Mouse (Mus musculus) CH12.LX (cell line): ENCODE measurements around the gene Mfap2. TPM values are rescaled to one million over a fixed set of nuclear protein-coding genes. Genes with fewer than 3 reads are reported as not detected.

Source experiments
- DNase-seq: peaks from one replicate; pipeline ENCODE4 v3.0.0-alpha.2; 2013; ENCODE audit errors: extremely low read depth
- H3K27ac ChIP-seq: 2 replicates; pipeline ENCODE4 v1.5.1; 2012; ENCODE audit warnings: low read depth, mild to moderate bottlenecking, control low read depth, moderate library complexity; ENCODE audit not compliant: insufficient read depth
- H3K27me3 ChIP-seq: replicated peaks from 2 replicates; pipeline ENCODE3; 2012; ENCODE audit warnings: inconsistent platforms
- H3K36me3 ChIP-seq, 2 experiments: replicated peaks in 1 of 2; 2 replicates each; pipeline versions ENCODE3 to v1.6.1; 2012; ENCODE audit warnings: inconsistent platforms in 1 of 2, low read length in 1 of 2, mild to moderate bottlenecking in 1 of 2, mixed read lengths in 1 of 2, moderate library complexity in 1 of 2; ENCODE audit not compliant: control insufficient read depth in 1 of 2, insufficient read depth in 1 of 2
- H3K4me1 ChIP-seq, 2 experiments: 2 replicates each; pipeline ENCODE4 v1.6.1; 2012; ENCODE audit warnings: inconsistent platforms in 1 of 2, moderate library complexity in 1 of 2; ENCODE audit not compliant: insufficient read depth in 2 of 2, control insufficient read depth in 1 of 2
- H3K4me2 ChIP-seq: 2 replicates; pipeline ENCODE4 v1.6.1; 2012; ENCODE audit warnings: low read depth, mild to moderate bottlenecking, control low read depth; ENCODE audit not compliant: poor library complexity, insufficient read depth, severe bottlenecking
- H3K4me3 ChIP-seq, 3 experiments: fragments of 150-350 bp in 1 of 3; sonication (generic) in 1 of 3; replicated peaks in 1 of 3; 2 replicates each; pipeline versions ENCODE3 to v1.5.1; 2011 to 2012; ENCODE audit warnings: low read depth in 2 of 3, low read length in 2 of 3, mild to moderate bottlenecking in 2 of 3, moderate library complexity in 2 of 3, control low read depth in 1 of 3, improper control_type of control experiment in 1 of 3, inconsistent platforms in 1 of 3, mixed read lengths in 1 of 3; ENCODE audit not compliant: poor library complexity in 1 of 3
- H3K79me2 ChIP-seq: replicated peaks from 2 replicates; pipeline ENCODE4 v1.6.1; 2012; ENCODE audit warnings: mild to moderate bottlenecking, moderate library complexity; ENCODE audit not compliant: control insufficient read depth, poor library complexity, insufficient read depth, severe bottlenecking; ENCODE audit errors: extremely low read depth
- H3K9ac ChIP-seq: 2 replicates; pipeline ENCODE4 v1.6.1; 2012; ENCODE audit warnings: low read depth, mild to moderate bottlenecking, control low read depth, moderate library complexity; ENCODE audit not compliant: insufficient read depth
- H3K9me3 ChIP-seq: replicated peaks from 2 replicates; pipeline ENCODE3; 2012; ENCODE audit warnings: low read length, inconsistent platforms, mixed read lengths
- BHLHE40 ChIP-seq: IDR thresholded peaks from 2 replicates; pipeline ENCODE4 v1.6.1; 2011; ENCODE audit warnings: mild to moderate bottlenecking, low read depth, low read length, improper control_type of control experiment
- CHD1 ChIP-seq: IDR thresholded peaks from 2 replicates; pipeline ENCODE4 v1.6.1; 2012; ENCODE audit warnings: low read depth, low read length, improper control_type of control experiment, inconsistent platforms
- CTCF ChIP-seq, 2 experiments: IDR thresholded peaks in 1 of 2; conservative IDR thresholded peaks in 1 of 2; 2 replicates each; pipeline ENCODE4 v1.5.1; 2011 to 2012; ENCODE audit warnings: low read depth in 2 of 2, low read length in 2 of 2, improper control_type of control experiment in 1 of 2, inconsistent platforms in 1 of 2, mild to moderate bottlenecking in 1 of 2, moderate library complexity in 1 of 2
- E2F4 ChIP-seq: IDR thresholded peaks from 2 replicates; pipeline ENCODE4 v1.6.1; 2011; ENCODE audit warnings: low read depth, low read length, improper control_type of control experiment; ENCODE audit not compliant: insufficient replicate concordance
- EP300 ChIP-seq: IDR thresholded peaks from 2 replicates; pipeline ENCODE4 v1.6.1; 2011; ENCODE audit warnings: low read length, improper control_type of control experiment
- ETS1 ChIP-seq: conservative IDR thresholded peaks from 2 replicates; pipeline ENCODE4 v1.6.1; 2012; ENCODE audit warnings: low read depth, mild to moderate bottlenecking, inconsistent platforms, low read length, improper control_type of control experiment, moderate library complexity
- GABPA ChIP-seq: IDR thresholded peaks from 2 replicates; pipeline ENCODE4 v1.6.1; 2012; ENCODE audit warnings: low read depth, low read length, improper control_type of control experiment, inconsistent platforms; ENCODE audit not compliant: insufficient replicate concordance
- HCFC1 ChIP-seq: IDR thresholded peaks from 2 replicates; pipeline ENCODE4 v1.6.1; 2012; ENCODE audit warnings: low read depth, mild to moderate bottlenecking, inconsistent platforms, low read length, improper control_type of control experiment
- IRF4 ChIP-seq: IDR thresholded peaks from 2 replicates; pipeline ENCODE4 v1.6.1; 2014; ENCODE audit warnings: low read depth, mild to moderate bottlenecking, inconsistent platforms, low read length, improper control_type of control experiment
- JUN ChIP-seq: IDR thresholded peaks from 2 replicates; pipeline ENCODE4 v1.6.1; 2011; ENCODE audit warnings: low read depth, mild to moderate bottlenecking, low read length, improper control_type of control experiment, moderate library complexity; ENCODE audit not compliant: insufficient read depth
- MAFK ChIP-seq: IDR thresholded peaks from 2 replicates; pipeline ENCODE4 v1.6.1; 2011; ENCODE audit warnings: low read length, improper control_type of control experiment; ENCODE audit not compliant: insufficient replicate concordance
- MAX ChIP-seq: IDR thresholded peaks from 2 replicates; pipeline ENCODE4 v1.6.1; 2011; ENCODE audit warnings: low read length, improper control_type of control experiment
- MAZ ChIP-seq: IDR thresholded peaks from 2 replicates; pipeline ENCODE4 v1.6.1; 2012; ENCODE audit warnings: low read depth, mild to moderate bottlenecking, inconsistent platforms, low read length, improper control_type of control experiment, moderate library complexity
- NELFE ChIP-seq: IDR thresholded peaks from 2 replicates; pipeline ENCODE4 v1.6.1; 2011; ENCODE audit warnings: low read depth, low read length, improper control_type of control experiment
- NRF1 ChIP-seq: IDR thresholded peaks from 2 replicates; pipeline ENCODE4 v1.6.1; 2014; ENCODE audit warnings: low read depth, mild to moderate bottlenecking, inconsistent platforms, low read length, improper control_type of control experiment, moderate library complexity
- PAX5 ChIP-seq: IDR thresholded peaks from 2 replicates; pipeline ENCODE4 v1.6.1; 2012; ENCODE audit warnings: low read length, inconsistent platforms, mixed read lengths
- POLR2AphosphoS2 ChIP-seq: IDR thresholded peaks from 2 replicates; pipeline ENCODE4 v1.6.1; 2011; ENCODE audit warnings: low read depth, low read length, improper control_type of control experiment
- RAD21 ChIP-seq: IDR thresholded peaks from 2 replicates; pipeline ENCODE4 v1.6.1; 2011; ENCODE audit warnings: low read depth, mild to moderate bottlenecking, low read length, improper control_type of control experiment, moderate library complexity
- RCOR1 ChIP-seq: conservative IDR thresholded peaks from 2 replicates; pipeline ENCODE4 v1.6.1; 2012; ENCODE audit warnings: low read depth, mild to moderate bottlenecking, inconsistent platforms, low read length, improper control_type of control experiment
- UBTF ChIP-seq: IDR thresholded peaks from 2 replicates; pipeline ENCODE4 v1.6.1; 2012; ENCODE audit warnings: low read depth, mild to moderate bottlenecking, inconsistent platforms, low read length, improper control_type of control experiment, moderate library complexity
- USF2 ChIP-seq: conservative IDR thresholded peaks from 2 replicates; pipeline ENCODE4 v1.6.1; 2011; ENCODE audit warnings: low read depth, low read length, improper control_type of control experiment
- ZKSCAN1 ChIP-seq: IDR thresholded peaks from 2 replicates; pipeline ENCODE4 v1.6.1; 2012; ENCODE audit warnings: low read depth, inconsistent platforms, low read length, improper control_type of control experiment, borderline replicate concordance
- ZMIZ1 ChIP-seq: IDR thresholded peaks from 2 replicates; pipeline ENCODE4 v1.6.1; 2012; ENCODE audit warnings: low read depth, mild to moderate bottlenecking, inconsistent platforms, low read length, improper control_type of control experiment
- ZNF384 ChIP-seq: IDR thresholded peaks from 2 replicates; pipeline ENCODE4 v1.6.1; 2012; ENCODE audit warnings: low read depth, low read length, improper control_type of control experiment, inconsistent platforms
- dilution Hi-C: fragments of 300-500 bp; cut with MboI; formaldehyde crosslinking; loops from 2 replicates; pipeline ENCODE4 v1.14.3; 2020; ENCODE audit warnings: low sequenced_read_pairs; ENCODE audit not compliant: extremely low pct_unique_long_range_greater_than_20kb, extremely low pct_ligation_motif_present
- in situ Hi-C: fragments of 300-500 bp; cut with MboI; formaldehyde crosslinking; loops from 3 replicates; pipeline ENCODE4 v1.14.3; 2019; ENCODE audit warnings: low sequenced_read_pairs, low pct_ligation_motif_present, low pct_unique_long_range_greater_than_20kb, mixed read lengths
- polyA plus RNA-seq: library from polyadenylated mRNA; unstranded; fragments of >175 nt; gene quantifications from 2 replicates; pipeline ENCODE4 v1.2.1, GENCODE M21; 2012; ENCODE audit warnings: low read depth; ENCODE audit not compliant: insufficient read length
- total RNA-seq, 2 experiments: library from RNA; depleted of rRNA; stranded (reverse); fragments of 300-350 nt in 1 of 2; fragments of >200 nt in 1 of 2; gene quantifications; 2 replicates each; pipeline ENCODE4 v1.2.3; 2012 to 2014

Mfap2 gene
- total and polyA plus RNA-seq, 3 experiments, result not detected

DNA sequence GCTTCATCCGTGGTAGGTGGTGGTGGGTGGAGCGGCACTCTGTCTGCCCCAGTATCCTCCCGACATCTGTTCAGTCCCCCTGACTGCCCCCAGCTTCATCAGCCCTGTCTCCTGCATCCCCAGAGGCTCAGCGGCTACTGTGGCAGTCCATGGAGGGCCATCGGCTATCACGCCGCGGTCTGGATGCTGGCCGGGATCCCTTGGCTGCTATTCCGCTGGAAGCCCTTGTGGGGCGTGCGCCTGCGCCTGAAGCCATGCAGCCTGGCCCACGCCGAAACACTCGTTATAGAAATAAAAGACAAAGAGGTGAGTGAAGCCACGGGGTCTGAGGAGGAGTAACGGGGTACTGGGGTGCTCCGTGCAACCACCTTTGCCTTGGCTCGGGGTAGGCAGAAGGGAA, 18.0 kb upstream of the Mfap2 start:
- TF ChIP-seq ZKSCAN1, result no peak
- TF ChIP-seq PAX5, result no peak
- no peak for TF ChIP-seq NELFE
- no peak for TF ChIP-seq MAX
- TF ChIP-seq CTCF (conservative IDR thresholded peaks at IDR 0.05 in 1 of 2, IDR thresholded peaks at IDR 0.05 in 1 of 2; ENCODE audit: low read depth in 2 of 2, low read length in 2 of 2), result no peak
- TF ChIP-seq E2F4, result no peak
- TF ChIP-seq IRF4, result no peak
- no peak for TF ChIP-seq HCFC1
- TF ChIP-seq BHLHE40, result no peak
- no peak for TF ChIP-seq UBTF
- TF ChIP-seq RAD21, result no peak
- no peak for TF ChIP-seq USF2
- no peak for TF ChIP-seq MAZ
- TF ChIP-seq GABPA, result no peak
- no peak for TF ChIP-seq ZMIZ1
- TF ChIP-seq POLR2AphosphoS2, result no peak
- TF ChIP-seq NRF1, result no peak
- TF ChIP-seq RCOR1, result no peak
- no peak for TF ChIP-seq ETS1
- in situ Hi-C loops, result no loop called here

DNA sequence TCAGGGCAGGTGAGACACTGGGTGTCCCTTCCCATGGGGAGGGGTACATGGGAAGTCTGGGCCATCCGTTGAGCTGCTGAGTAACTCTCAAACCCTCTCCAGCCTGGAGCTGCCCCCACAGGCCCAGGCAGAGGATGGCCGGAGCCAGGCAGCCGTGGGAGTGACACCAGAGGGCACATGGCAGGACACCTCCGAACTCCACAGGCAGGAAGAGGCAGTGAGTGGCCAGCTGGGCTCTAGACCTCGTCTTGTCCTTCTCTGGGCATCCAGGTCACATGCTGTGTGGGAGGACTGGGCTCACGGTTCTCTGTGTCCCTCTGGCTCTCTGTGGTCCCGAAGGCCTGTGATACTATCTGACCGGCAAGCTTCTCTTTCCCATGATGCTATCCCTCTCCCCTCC, 16.4 kb upstream of the Mfap2 start:
- Histone ChIP-seq H3K4me1 (peaks cover 9 to 19% of the 10 kb centered on the region in 2 experiments), H3K9ac (no peak overlapping the region), H3K9me3 (no peaks in the 10 kb centered on the region), H3K4me3 (no peak overlapping the region), H3K4me2 (no peak overlapping the region), H3K79me2 (no peaks in the 10 kb centered on the region), H3K27ac (no peak overlapping the region), H3K36me3 (peaks cover 61 to 90% of the 10 kb centered on the region in 2 experiments), H3K27me3 (no peaks in the 10 kb centered on the region)
- DNase-seq, result no peak
- TF ChIP-seq POLR2AphosphoS2, result no peak
- no peak for TF ChIP-seq MAZ
- TF ChIP-seq CHD1, result no peak
- TF ChIP-seq MAFK, result no peak
- TF ChIP-seq ZKSCAN1, result no peak
- TF ChIP-seq ZNF384, result no peak
- TF ChIP-seq HCFC1, result no peak
- TF ChIP-seq JUN, result no peak
- TF ChIP-seq EP300, result no peak
- no peak for TF ChIP-seq USF2
- dilution Hi-C loops (no loop called here), in situ Hi-C loops (no loop called here)

More for the DNA sequence above, 18.0 kb upstream of the Mfap2 start:
- H3K79me2 ChIP-seq, result peaks cover 4% of the 10 kb centered on the region; the same call in 1 of the 2 replicates
- peaks cover 11 to 27% of the 10 kb centered on the region in 2 experiments for H3K4me1 ChIP-seq
- no peak overlapping the region for H3K27ac ChIP-seq
- H3K4me2 ChIP-seq, result no peak overlapping the region
- dilution Hi-C loops, result no loop called here
- H3K27me3 ChIP-seq, result no peaks in the 10 kb centered on the region
- H3K9me3 ChIP-seq, result no peaks in the 10 kb centered on the region
- no peak overlapping the region for H3K9ac ChIP-seq
- no peak overlapping the region for H3K4me3 ChIP-seq
- DNase-seq, result no peak
- H3K36me3 ChIP-seq, result peaks cover 49 to 76% of the 10 kb centered on the region in 2 experiments
